Mouse (Mus musculus) lung, postnatal 0 days (tissue): ENCODE data around the gene Foxq1. TPM values are rescaled to one million over a fixed set of nuclear protein-coding genes. Genes with fewer than 3 reads are reported as not detected.
A peak's percentile ranks its signal among the peaks of the same experiment; 100 is the strongest.

Experiments used
- ATAC-seq: fragments of 200-750 bp; cut with Nextera tagmentation; 2 replicates; pipeline ENCODE4 v1.8.0; 2017; ENCODE audit warnings: moderate library complexity
- DNase-seq: peaks from one replicate; pipeline ENCODE4 v3.0.0-alpha.2; 2016; ENCODE audit warnings: low spot score
- H3K27ac ChIP-seq: fragments of 300-500 bp; sonication (generic); 2 replicates; pipeline ENCODE4 v1.5.1; 2014; ENCODE audit warnings: antibody characterized with exemption, mild to moderate bottlenecking, low read length, mixed read lengths
- H3K27me3 ChIP-seq: fragments of 300-500 bp; sonication (generic); replicated peaks from 2 replicates; pipeline ENCODE4 v1.6.1; 2014; ENCODE audit warnings: low read length, mixed read lengths; ENCODE audit not compliant: insufficient read depth
- H3K36me3 ChIP-seq: fragments of 300-500 bp; sonication (generic); 2 replicates; pipeline ENCODE4 v1.6.1; 2014; ENCODE audit warnings: low read length, mixed read lengths; ENCODE audit not compliant: insufficient read depth
- H3K4me1 ChIP-seq: fragments of 300-500 bp; sonication (generic); 2 replicates; pipeline ENCODE4 v1.6.1; 2014; ENCODE audit warnings: antibody characterized with exemption, low read depth, low read length, mixed read lengths; ENCODE audit not compliant: insufficient read depth
- H3K4me2 ChIP-seq: fragments of 300-500 bp; sonication (generic); replicated peaks from 2 replicates; pipeline ENCODE4 v1.6.1; 2014; ENCODE audit warnings: low read depth, mild to moderate bottlenecking, low read length, moderate library complexity, mixed read lengths
- H3K4me3 ChIP-seq: fragments of 300-500 bp; sonication (generic); 2 replicates; pipeline ENCODE4 v1.5.1; 2014; ENCODE audit warnings: low read depth, low read length
- H3K9ac ChIP-seq: fragments of 300-500 bp; sonication (generic); replicated peaks from 2 replicates; pipeline ENCODE4 v1.6.1; 2014; ENCODE audit warnings: low read depth, mild to moderate bottlenecking
- H3K9me3 ChIP-seq: fragments of 300-500 bp; sonication (generic); 2 replicates; pipeline ENCODE4 v1.6.1; 2016; ENCODE audit warnings: low read length, mixed read lengths
- CTCF ChIP-seq: IDR thresholded peaks from 2 replicates; pipeline ENCODE4 v1.5.1; 2016; ENCODE audit warnings: antibody characterized with exemption, mild to moderate bottlenecking
- EP300 ChIP-seq: IDR thresholded peaks from 2 replicates; pipeline ENCODE4 v1.6.1; 2016; ENCODE audit warnings: antibody characterized with exemption, mild to moderate bottlenecking, control low read depth
- WGBS: fragments of 180-500 bp; shearing (Covaris S2); extraction: QIAGEN DNeasy Blood & Tissue Kit; methylation state at CpG from one replicate; pipeline ENCODE4 v1.1.7; 2014; 5-methylcytosine and 5-hydroxymethylcytosine counted together
- polyA plus RNA-seq: library from polyadenylated mRNA; unstranded; fragments of >200 nt; fragmentation: Nextera tagmentation; extraction: Ambion mirVana; gene quantifications from 2 replicates; pipeline ENCODE4 v1.2.1, GENCODE M21; 2015

Foxq1 gene
- polyA plus RNA-seq, 1 experiment from 2014 or later: 2.2 TPM

DNA sequence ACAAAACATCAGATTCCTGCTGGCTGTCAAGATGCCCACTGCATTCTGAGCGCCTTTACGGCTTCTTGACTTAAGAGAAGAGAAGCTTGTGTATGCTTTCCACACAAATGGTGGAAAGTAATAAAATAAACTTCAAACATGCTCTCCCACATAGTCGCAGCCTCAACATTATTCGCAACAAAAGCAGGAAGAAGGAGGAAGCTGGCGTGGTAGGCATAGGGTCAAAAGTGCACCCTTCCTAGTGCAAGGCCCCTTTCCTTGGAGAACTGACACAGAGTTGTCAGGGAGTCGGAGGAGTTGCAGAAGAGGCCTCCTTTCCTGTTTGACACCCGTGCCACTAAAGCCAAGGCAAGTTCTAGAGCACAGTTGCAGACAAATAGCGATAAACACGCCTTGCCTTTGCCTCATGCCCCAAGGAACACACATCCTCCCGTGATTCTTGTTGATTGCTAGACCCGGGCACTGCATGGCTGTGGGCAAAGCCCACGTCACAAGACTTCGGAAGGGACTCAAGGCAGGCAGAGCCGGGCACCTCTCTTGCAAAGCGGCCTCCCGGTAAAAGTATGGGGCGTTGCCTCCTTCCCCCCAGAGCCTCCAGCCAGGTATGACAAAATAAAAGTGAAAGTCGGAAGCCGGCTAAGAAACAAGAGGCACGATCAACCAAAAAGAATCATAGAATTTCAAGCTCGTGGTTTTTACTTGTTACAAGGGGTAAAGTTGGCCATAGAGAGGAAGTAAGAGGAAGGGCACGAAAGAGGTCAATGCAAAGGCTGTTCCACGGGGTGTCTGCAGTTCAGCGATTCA is 1.2 kb downstream of the Foxq1 start:
- H3K27ac ChIP-seq: peak overlapping the region; percentile 58; the same call in 1 of the 2 replicates
- TF ChIP-seq EP300: no peak
- no peak for TF ChIP-seq CTCF
- 0 out of 2 replicates have a peak overlapping the region, but pooled peaks have one; percentile 2 for H3K9ac ChIP-seq
- H3K9me3 ChIP-seq: no peaks in the 10 kb centered on the region
- ATAC-seq: peak; percentile 16; the same call in 1 of the 2 replicates
- H3K4me3 ChIP-seq: peak overlapping the region; percentile 62
- no peaks in the 10 kb centered on the region for H3K36me3 ChIP-seq
- 0 out of 2 replicates have a peak, but pooled peaks cover 2% of the 10 kb centered on the region for H3K4me1 ChIP-seq
- peak overlapping the region; percentile 99 for H3K4me2 ChIP-seq
- 13% methylated on average over 24 of the region's 24 CpGs for WGBS
- peak; percentile 50 for DNase-seq
- H3K27me3 ChIP-seq: peaks cover 9% of the 10 kb centered on the region; the same call in 1 of the 2 replicates

DNA sequence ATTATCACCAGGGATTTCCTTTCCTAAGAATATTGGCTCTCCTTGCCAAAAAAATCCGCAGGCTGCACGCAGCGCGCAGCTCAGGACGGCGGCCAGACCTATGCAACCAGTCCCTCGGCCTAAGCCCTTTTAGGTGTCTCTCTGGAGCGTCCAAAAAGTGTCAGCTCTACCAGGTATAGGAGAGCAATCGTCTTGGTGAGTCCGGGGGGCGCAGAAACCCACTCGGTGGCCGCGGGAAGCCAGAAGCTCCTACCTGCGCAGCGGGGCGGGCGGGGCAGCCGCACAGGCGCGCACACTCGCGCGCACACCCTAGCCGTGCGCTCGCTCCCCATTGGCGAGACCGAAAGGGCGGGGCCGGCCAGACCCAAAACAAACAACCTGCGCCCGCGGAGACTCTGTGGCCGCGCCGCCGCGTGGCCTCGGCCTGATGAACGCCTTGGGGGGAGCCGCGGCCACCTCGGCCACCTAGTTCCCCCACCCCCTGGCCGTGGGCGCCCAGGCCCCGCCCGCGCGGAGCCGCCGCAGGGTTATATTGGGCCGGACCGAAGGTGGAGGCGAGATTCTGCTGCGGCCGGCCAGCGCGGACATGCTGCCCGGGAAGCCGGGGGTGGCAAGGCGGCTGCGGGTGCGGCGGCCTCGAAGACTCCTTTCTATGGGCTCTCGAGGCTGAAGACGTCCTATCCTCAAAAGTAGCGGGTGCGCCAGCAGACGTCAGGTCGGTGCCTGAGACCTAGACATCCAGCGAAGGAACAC is 2.0 kb downstream of the Foxq1 start:
- peak overlapping the region; percentile 56; the same call in 1 of the 2 replicates for H3K9ac ChIP-seq
- H3K27ac ChIP-seq: peak overlapping the region; percentile 58; the same call in 1 of the 2 replicates
- 0 out of 2 replicates have a peak, but pooled peaks cover 2% of the 10 kb centered on the region for H3K4me1 ChIP-seq
- peak overlapping the region; percentile 99 for H3K4me2 ChIP-seq
- peaks cover 9% of the 10 kb centered on the region; the same call in 1 of the 2 replicates for H3K27me3 ChIP-seq
- under 1% methylated on average over 65 of the region's 73 CpGs for WGBS
- TF ChIP-seq CTCF (no peak), EP300 (no peak)
- no peaks in the 10 kb centered on the region for H3K36me3 ChIP-seq
- peak overlapping the region; percentile 62 for H3K4me3 ChIP-seq
- DNase-seq (peak; percentile 79), ATAC-seq (peak; percentile 83)
- H3K9me3 ChIP-seq: no peaks in the 10 kb centered on the region

DNA sequence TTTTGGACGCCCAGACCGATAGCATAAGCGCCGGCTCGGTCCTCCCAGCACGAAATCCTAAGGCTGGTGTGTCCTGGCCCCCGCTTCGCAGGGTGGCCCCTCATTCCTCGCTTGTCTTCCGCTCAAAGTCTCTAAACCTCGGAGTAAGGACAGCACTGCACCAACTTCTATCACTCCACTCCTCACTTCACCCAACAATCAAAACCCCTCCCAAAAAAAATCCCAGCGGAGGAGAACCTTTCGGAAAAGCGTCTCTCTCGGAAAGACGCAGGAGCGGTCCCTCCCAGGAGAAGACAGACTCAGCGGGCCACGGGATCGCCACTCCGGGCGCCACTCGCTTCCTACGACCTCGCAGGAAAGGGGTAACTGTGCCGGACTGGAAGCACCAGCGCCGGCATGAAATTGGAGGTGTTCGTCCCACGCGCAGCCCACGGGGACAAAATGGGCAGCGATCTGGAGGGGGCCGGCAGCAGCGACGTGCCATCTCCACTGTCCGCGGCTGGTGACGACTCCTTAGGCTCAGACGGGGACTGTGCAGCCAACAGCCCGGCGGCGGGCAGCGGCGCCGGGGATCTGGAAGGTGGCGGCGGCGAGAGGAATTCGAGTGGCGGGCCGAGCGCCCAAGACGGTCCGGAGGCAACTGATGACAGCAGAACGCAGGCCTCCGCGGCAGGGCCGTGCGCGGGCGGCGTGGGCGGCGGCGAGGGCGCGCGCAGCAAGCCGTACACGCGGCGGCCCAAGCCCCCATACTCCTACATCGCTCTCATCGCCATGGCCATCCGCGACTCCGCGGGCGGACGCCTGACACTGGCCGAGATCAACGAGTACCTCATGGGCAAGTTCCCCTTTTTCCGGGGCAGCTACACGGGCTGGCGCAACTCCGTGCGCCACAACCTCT is 2.8 kb downstream of the Foxq1 start, which contains the start of gene A530084C06Rik:
Gene A530084C06Rik (minus strand): TSS at position 813 of the 898 bp plus-strand sequence.
- no peak for TF ChIP-seq CTCF
- no peak for TF ChIP-seq EP300
- DNase-seq (peak; percentile 27), ATAC-seq (peak; percentile 21)
- Histone ChIP-seq H3K27ac (peak within 1 kb of the TSS; percentile 51), H3K4me3 (peak within 1 kb of the TSS; percentile 62), H3K36me3 (no peaks in the 10 kb centered on the region), H3K9me3 (no peaks in the 10 kb centered on the region), H3K27me3 (peaks cover 12% of the 10 kb centered on the region; the same call in 1 of the 2 replicates), H3K4me2 (peak within 1 kb of the TSS; percentile 99), H3K4me1 (0 out of 2 replicates have a peak, but pooled peaks cover 2% of the 10 kb centered on the region), H3K9ac (peak within 1 kb of the TSS; percentile 56)
- WGBS: 3% methylated on average over 80 of the region's 88 CpGs

DNA sequence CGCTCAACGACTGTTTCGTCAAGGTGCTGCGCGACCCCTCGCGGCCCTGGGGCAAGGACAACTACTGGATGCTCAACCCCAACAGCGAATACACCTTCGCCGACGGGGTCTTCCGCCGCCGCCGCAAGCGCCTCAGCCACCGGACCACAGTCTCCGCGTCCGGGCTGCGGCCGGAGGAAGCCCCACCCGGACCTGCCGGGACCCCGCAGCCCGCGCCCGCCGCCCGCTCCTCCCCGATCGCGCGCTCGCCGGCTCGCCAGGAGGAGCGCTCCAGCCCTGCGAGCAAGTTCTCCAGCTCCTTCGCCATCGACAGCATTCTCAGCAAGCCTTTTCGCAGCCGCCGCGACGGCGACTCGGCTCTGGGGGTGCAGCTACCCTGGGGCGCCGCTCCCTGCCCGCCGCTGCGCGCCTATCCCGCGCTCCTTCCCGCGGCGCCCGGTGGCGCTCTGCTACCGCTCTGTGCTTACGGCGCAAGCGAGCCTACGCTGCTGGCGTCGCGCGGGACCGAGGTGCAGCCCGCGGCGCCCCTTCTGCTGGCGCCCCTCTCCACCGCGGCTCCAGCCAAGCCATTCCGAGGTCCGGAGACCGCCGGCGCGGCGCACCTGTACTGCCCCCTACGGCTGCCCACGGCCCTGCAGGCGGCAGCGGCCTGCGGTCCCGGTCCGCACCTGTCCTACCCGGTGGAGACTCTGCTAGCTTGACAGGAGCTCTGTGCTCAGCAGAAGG is 3.6 kb downstream of the Foxq1 start:
- no peaks in the 10 kb centered on the region for H3K36me3 ChIP-seq
- H3K27ac ChIP-seq: 0 out of 2 replicates have a peak overlapping the region, but pooled peaks have one; percentile 43
- peaks cover 9% of the 10 kb centered on the region; the same call in 1 of the 2 replicates for H3K27me3 ChIP-seq
- DNase-seq (peak; percentile 68), ATAC-seq (peak; percentile 68)
- H3K9ac ChIP-seq: peak overlapping the region; percentile 56
- under 1% methylated on average over 81 of the region's 92 CpGs for WGBS
- H3K9me3 ChIP-seq: no peaks in the 10 kb centered on the region
- H3K4me1 ChIP-seq: 0 out of 2 replicates have a peak, but pooled peaks cover 2% of the 10 kb centered on the region
- peak; percentile 83 for TF ChIP-seq CTCF
- TF ChIP-seq EP300: no peak
- peak overlapping the region; percentile 99 for H3K4me2 ChIP-seq
- H3K4me3 ChIP-seq: peak overlapping the region; percentile 62

DNA sequence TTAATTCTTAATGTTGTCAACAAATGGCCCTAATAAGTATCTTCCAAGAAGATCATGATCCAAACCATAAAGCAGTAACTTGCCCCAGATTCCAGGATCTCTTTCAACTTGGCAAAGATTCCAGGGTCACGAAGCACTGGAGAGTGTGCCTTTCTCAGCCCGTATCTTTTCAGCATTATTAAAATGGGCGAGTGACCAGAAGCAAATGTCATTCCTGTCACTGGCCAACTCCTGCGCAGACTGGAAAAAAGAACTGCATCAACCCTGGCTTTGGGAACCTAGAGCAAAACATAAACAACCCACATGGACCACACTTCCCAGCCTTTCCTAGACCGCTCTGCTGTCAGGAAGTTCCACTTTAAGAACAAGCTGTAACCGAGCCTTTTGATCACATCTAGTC is 8.5 kb downstream of the Foxq1 start:
- H3K36me3 ChIP-seq: no peaks in the 10 kb centered on the region
- no peaks in the 10 kb centered on the region for H3K9me3 ChIP-seq
- peaks cover 3% of the 10 kb centered on the region; the same call in 1 of the 2 replicates for H3K27me3 ChIP-seq
- TF ChIP-seq EP300 (no peak), CTCF (no peak)
- 32% methylated on average over 6 of the region's 6 CpGs for WGBS
- no peak overlapping the region for H3K9ac ChIP-seq
- H3K4me3 ChIP-seq: no peak overlapping the region; the same call in 1 of the 2 replicates
- DNase-seq (no peak), ATAC-seq (no peak)
- no peaks in the 10 kb centered on the region for H3K4me1 ChIP-seq
- peak overlapping the region; percentile 33; the same call in 1 of the 2 replicates for H3K4me2 ChIP-seq
- no peak overlapping the region for H3K27ac ChIP-seq
